Mouse (Mus musculus): ENCODE results near the gene Slc9a2.
"Not testable (repeated sequence)": the region's sequence is repeated elsewhere in the genome, so short reads cannot be mapped to it uniquely, and the experiment has no call there.

Gene Slc9a2

DNA sequence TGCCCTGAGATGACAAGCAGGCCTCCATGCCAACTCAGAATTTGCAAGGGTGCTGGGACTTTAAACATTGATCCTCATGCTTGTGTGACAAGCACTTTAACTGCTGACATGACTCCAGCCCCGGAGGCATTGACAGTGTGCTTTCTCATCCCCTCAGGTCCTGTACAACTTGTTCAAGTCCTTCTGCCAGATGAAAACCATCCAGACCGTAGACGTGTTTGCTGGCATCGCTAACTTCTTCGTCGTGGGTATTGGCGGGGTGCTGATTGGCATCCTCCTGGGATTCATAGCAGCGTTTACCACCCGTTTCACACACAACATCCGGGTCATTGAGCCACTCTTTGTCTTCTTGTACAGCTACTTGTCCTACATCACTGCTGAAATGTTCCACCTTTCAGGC is 45.7 kb downstream of the Slc9a2 start:
- DNase-seq, result no peak

DNA sequence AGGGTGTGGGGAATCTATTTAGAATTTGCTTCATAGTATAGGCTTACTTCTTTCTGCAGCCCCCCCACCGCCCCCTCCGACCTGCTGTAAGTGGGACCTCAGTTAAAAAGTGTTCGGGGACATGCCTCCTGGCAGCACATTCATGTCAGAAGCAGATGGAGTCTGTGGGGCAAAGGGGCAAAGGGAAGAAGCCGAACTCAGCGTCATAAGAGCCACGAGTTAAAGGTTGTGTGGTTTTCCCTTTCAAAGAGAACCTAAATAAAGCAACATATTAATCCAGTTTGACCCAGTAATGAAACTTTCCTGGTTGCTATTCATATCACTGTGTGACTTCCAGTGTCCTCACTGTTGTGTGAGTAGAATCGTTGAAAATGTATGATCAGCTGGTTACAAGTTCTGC is 47.0 kb downstream of the Slc9a2 start:
- DNase-seq, result no peak

DNA sequence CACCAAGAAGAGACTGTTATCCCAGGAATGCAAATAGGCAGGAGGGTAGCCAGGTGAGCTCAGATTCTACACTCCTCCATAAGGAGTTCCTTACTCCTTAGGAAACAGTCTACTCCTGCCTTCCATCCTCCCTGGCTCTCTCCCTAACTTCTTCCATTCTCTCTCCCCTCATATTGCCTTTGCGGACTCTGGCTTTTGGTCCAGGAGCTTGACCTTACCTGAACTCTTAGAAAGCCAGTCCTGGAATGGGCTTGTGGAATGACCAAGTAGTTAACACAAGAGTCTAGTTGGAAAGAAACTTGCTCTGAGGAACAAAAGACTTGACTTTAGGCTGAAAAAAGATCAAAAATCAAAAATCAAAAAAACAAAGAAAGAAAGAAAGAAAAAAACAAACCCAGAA is 48.3 kb downstream of the Slc9a2 start:
- no peak for DNase-seq

GRCm38 (mm10) chr1:40737671-40738070 is 57.3 kb downstream of the Slc9a2 start:
- DNase-seq, result no peak

DNA sequence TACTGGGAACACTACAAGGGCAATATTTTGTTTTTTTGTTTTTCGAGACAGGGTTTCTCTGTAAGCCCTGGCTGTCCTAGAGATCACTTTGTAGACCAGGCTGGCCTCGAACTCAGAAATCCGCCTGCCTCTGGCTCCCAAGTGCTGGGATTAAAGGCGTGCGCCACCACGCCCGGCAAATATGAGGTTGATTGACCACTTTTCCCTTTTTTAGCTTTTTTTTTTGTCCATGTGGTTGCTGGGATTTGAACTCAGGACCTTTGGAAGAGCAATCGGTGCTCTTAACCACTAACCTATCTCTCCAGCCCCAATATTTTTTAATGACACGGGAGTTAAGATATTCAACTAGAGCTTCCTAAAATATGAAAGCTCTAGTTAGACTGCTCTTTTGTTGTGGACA is 57.9 kb downstream of the Slc9a2 start:
- DNase-seq, result not testable (repeated sequence)

- no peak for DNase-seq
These were observed 60.4 kb downstream of the Slc9a2 start for GRCm38 (mm10) chr1:40740739-40741138.

DNA sequence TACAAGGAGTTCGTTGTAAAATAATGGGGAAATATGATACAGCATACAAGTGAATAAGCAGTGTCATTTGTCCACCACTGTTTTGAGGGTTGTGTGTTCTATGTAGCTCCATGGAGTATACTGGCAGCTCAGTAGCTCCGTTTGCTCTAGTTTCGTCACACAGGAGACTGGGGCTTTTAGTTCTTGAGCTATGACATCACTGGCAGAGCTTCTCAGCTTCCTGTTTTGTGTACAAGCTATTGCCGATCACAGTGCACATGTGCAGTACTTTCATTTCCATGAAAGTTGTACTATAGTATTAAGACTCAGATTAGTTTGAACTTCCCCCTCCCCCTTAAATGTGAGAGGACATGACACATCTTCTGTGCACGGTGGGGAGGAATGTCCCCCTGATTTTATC is 65.7 kb downstream of the Slc9a2 start:
- no peak for DNase-seq

DNA sequence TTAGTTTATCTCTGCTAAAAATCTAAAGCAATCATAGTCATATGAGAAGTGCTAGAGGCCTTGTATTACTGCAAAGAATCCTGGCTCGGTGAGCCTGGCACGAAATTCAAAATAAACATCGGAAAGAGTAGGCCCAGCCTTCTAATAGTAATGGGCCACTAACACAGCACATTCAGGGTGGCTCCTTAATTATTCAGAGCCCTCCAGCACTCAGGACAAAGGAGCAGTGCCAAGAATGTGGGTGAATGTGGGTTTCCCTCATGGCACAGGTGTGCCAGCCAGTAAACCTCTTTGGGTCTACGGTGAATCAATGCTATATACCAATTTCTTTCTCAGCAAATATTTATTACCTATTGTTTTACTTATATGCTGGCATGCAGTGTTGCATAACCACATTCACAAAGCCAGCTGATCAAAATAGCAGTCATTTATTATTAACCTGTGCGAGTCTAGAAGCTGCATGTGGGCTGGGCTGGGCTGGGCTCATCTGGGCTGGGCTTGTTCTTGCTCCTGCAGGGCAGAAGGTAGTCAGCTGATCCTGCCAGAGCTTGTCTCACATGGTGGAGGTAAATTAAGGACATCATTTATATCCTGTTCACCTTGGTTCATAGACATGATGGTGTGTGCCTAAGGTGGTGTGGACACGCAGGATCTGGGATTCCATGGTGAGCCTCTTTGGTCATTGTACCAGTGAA is 79.5 kb downstream of the Slc9a2 start:
- peak in 1 of 2 experiments; percentile 4 for DNase-seq

GRCm38 (mm10) chr1:40764042-40764441 is 83.7 kb downstream of the Slc9a2 start:
- no peak for DNase-seq

GRCm38 (mm10) chr1:40764701-40765275 is 84.4 kb downstream of the Slc9a2 start:
- no peak for DNase-seq

- no peak for DNase-seq
These were observed 85.1 kb downstream of the Slc9a2 start for GRCm38 (mm10) chr1:40765521-40765920.

DNA sequence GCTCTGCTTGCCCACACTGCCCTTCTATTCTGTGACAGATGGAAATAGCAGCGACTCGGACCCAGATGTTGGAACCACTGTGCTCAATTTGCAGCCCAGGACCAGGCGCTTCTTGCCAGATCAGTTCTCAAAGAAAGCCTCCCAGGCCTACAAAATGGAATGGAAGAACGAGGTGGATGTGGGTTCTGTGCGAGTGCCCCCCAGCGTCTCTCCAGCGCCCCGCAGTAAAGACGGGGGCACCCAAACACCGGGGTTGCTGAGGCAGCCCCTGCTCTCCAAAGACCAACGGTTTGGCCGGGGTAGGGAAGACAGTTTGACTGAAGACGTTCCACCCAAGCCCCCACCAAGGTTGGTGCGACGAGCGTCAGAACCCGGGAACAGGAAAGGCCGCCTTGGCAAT is 87.2 kb downstream of the Slc9a2 start:
- DNase-seq, result no peak

GRCm38 (mm10) chr1:40768606-40769005 is 88.2 kb downstream of the Slc9a2 start:
- peak; percentile 9 to 13 for DNase-seq

DNA sequence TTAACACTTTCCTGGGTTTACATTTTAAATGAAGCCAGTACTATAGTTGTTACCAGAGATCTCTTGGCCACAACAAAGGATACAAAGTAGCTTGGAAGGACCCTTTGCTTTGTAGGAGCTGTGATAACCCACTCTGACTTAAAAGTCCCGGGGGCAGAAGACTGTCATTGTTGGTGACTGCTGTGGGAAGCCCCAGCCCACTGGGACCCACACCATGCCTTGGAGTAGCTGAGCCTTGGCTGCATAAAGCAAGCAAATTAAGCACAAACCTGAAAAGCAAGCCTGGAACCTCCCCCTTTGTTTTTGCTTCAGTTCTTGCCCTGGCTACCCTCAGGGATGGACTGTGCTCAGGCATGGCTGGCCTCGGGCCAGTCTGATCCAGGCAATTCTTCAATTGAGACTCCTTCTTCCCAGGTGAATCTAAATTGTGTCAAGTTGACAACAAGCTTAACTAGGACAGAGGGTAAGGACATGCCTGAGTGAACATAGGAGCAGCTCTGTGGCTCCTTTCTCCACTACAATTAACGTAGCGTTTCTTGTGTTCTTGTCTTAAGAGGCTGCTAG is 89.0 kb downstream of the Slc9a2 start:
- DNase-seq, result no peak

DNA sequence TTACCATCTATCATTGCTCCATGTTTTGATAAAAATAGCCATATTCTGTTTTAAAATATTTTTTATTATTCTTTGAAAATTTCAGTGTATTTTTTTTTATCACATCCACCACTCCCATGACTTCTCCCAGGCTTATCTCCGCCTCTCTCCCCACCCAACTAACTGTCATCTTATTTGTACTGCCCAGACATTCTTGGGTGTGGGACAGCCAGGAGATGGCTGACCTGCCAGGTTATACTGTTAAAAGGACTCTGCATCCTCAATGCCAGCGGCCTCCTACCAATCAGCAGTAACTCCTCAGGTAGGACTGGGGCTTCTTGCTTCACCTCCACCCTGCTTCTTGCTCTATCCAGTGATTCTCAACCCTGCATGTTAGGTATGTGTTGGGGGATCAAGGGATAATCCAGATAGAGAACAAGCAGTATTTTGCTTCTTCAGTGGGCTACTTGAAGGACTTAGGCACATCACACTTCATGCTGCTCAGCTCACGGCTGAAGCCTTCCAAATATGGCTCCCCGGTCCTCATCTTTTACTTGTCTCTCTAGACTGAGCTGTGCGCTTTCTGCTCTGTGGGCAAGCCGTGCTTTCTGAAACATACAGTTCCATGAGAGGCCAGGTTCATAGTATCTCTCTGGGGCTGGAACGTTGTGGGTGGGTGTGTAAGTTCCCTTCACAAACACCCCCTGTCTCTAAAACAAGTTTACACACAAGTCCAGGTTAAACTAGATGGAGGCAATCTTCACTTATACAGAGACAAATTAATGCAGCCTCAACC is 91.0 kb downstream of the Slc9a2 start:
- DNase-seq, result no peak

DNA sequence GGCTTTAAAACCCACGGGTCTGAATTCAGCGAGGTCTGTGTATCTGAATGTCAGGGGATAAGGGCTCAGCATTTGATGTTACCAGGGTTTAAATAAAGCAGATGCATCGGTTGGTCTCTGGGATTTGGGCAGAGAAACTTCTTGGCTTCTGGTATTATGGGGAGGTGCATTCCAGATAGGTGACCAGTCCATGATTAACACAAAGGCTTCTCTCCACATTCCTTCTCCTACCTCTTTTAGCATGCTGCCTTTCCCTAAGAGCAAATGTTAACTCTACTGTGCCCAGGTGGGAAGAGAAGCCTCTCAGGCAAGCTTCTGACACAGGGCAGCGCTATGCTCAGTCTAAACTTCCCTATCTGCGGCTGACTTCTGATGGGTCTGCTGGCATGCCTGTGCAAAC is 92.9 kb downstream of the Slc9a2 start:
- no peak for DNase-seq

DNA sequence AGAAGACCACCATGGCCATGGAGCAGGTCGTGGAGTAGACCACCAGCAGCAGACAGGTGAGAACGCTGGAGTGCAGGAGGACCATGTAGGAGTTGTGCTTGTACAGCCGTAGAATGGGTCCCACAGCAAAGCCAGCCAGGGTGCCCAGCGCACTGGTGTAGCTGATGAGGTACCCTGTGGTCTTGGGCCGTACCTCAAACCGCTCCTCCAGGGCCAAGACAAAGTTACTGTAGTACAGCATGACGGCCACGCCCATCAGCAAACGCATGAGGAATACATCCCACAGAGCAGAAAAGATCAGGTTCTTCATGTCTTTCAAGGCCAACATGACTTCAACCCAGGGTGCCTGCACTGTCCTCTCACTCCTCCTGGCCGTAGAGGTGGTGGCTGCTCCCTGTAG is 93.7 kb downstream of the Slc9a2 start:
- DNase-seq, result no peak

- DNase-seq, result no peak
These were observed 95.7 kb downstream of the Slc9a2 start for GRCm38 (mm10) chr1:40776102-40776501.

DNA sequence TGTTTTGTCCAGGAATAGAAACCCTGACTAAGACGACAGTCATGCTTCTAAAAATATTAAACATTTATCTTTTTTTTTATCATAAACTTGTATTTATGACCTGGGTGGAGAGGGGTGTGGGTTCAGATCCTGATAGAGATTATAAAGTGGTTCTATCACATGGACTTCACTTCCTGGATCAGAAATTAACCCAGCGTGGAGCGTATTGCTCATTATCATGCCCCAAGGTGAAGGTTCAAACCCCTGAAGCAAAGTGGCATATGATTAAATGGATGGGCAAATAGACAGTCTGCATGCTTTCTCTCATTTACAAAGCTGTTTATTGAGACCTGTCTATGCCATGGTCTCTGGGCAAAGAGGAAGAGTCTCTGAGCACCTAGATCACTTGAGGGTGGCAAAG is 96.4 kb downstream of the Slc9a2 start:
- DNase-seq, result no peak

DNA sequence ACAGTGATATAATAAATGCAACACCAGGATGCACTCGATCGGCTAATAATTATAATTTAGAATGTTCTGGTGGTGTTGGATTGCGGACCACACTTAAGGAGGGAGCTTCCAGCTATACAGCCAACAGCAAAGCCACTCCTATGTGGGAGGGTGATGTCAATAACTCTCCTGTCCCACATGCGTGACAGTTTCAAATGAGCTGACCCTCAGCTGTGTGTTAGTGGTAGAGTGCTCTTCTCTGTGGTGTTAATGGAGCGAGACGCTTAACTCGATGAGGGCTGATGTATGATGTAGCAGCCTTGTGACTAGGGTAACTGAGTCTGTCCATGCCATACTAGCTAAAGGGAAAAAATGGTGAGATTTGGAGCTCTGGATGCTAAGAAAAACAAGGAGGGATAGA is 103.1 kb downstream of the Slc9a2 start:
- no peak for DNase-seq

DNA sequence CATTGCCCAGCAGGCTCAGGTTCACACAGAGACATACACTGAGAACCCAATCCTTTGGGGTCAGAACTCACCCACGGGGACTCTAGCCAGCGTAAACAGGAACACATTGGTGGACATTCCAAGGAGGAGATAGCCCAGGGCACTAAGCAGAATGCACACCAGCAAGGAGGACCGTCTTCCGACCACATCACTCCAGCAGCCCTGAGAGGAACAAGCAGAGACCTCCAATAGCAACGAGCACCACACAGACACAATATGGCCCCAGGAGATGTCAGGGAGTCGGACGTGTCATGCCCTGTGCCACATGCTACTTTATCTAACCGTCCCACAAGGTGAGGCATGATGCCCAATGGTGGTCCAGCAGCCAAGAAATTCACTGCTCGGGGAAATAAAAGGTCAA is 103.9 kb downstream of the Slc9a2 start:
- DNase-seq, result no peak

DNA sequence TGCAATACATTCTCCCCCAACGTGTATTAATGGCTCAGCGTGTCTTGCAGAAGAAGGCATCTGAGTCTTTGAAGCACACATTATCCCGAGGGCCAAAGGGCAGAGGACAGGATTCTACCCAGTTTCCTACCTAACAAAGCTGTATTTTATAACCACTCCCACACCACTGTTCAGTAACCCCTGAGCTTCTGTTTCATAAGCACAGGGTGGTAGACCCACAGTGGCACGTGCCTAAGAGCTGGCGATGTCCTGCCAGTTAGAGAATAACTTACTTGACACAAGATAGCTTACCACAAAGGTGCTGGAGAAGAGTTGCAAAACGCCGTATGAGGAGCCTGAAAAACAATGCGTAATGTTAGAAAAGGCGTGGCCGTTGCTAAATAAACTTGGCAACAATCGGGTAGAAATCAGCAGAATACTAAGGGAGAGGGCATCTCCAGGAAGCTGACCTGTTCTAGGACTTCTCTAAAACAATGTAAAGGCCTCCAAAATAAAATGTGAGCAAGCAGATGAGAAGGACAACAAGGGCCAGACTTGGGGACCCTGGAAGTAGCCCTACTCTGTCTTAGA is 105.6 kb downstream of the Slc9a2 start:
- peak in 1 of 2 experiments; percentile 16 for DNase-seq

GRCm38 (mm10) chr1:40788956-40789355 is 108.6 kb downstream of the Slc9a2 start:
- DNase-seq, result no peak

Measured in lung, adult 18-20 months (tissue).